Mouse (Mus musculus) megakaryocyte, adult 5-6 weeks (primary cell): ENCODE measurements around the gene Sept7. TPM values are rescaled to one million over a fixed set of nuclear protein-coding genes. Genes with fewer than 3 reads are reported as not detected.
A peak's percentile ranks its signal among the peaks of the same experiment; 100 is the strongest.
"Not testable (repeated sequence)": the region's sequence is repeated elsewhere in the genome, so short reads cannot be mapped to it uniquely, and the experiment has no call there.

Experiments used
- ATAC-seq: 2 replicates; pipeline ENCODE4 v1.8.0; 2016; ENCODE audit warnings: mild to moderate bottlenecking, inconsistent platforms; ENCODE audit not compliant: poor library complexity, severe bottlenecking
- total RNA-seq, 2 experiments: library from RNA; stranded (forward) in 1 of 2; stranded (reverse) in 1 of 2; fragments of 153-499, 151-499 nt in 1 of 2; fragments of 221-1000, 200-1000 nt in 1 of 2; gene quantifications; 2 replicates each; pipeline versions ENCODE4 v1.2.3 to v1.2.4; 2015 to 2017

Gene Sept7
- total RNA-seq, 2 experiments from 2014 or later, result 245 to 347 TPM

DNA sequence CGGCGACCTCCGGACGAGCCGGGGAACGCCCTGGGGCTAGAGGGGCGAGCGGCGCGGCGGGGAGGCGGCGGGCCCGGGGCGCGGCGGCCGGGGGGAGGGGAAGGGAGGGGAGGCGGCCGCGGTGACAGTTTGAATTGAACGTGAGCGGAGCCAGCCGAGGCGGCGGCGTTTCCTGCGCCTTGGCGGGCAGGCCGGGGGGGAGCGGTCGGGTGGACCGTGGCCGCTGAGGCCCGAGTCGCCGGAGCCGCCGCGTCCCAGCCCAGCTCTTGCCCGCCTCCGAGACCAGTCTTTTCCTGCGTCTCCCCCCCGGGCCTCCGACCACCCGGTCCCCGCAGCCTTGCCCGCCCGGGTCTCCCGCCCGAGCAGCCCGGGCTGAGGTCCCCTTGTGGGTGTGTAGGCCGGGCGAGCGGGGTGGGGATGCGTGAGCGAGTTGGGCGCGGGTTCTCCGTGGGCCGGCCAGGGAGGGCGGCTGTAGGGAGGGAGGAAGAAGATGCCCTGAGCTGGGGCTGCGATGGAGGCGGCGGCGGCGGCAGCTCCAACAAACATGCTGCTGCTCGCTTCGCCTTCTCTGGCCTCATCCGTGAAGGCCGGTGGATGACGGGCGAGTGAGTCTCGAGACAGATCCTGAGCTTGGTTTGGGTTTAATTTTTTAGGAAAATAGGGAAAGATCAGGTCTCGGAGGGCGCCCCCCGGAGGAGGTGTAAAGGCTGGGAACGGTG lies 679 bp downstream of the Sept7 start:
- ATAC-seq, result peak; percentile 26

GRCm38 (mm10) chr9:25253478-25253824 lies 1.2 kb downstream of the Sept7 start:
- no peak for ATAC-seq

DNA sequence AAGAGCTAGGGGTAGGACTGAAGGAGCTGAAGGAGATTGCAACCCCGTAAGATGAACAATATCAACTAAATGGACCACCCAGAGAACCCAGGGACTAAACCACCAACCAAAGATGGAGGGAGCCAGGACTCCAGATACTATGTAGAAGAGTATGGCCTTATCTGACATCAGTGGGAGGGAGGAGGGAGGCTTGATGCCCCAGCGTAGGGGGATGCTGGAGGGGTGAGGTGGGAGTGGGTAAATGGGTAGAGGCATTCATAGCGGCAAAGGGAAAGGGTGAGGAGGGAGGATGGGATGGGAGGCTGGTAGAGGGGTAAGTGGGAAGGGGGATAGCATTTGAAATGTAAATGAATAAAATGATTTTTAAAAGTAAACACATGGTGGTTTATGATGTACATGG lies 8.2 kb downstream of the Sept7 start:
- no peak for ATAC-seq

DNA sequence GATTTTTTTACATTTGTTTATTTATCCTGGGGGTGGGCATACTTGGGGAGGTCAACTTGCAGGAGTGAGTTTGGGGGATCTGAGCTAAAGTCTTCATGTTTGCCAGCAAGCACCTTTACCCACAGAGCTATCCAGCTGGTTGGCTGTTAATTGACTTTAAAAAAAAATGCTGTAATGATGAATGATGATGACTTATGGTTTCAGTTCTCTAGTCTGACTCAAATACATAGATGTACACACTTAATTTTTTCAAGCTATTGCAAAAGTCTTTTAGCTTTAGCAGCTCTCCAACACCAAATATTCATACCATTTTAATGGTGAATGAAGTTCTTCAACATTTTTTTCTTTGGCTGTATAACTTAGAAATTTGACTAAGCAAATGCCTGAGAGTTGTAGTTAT lies 8.7 kb downstream of the Sept7 start:
- peak; percentile 79 for ATAC-seq

DNA sequence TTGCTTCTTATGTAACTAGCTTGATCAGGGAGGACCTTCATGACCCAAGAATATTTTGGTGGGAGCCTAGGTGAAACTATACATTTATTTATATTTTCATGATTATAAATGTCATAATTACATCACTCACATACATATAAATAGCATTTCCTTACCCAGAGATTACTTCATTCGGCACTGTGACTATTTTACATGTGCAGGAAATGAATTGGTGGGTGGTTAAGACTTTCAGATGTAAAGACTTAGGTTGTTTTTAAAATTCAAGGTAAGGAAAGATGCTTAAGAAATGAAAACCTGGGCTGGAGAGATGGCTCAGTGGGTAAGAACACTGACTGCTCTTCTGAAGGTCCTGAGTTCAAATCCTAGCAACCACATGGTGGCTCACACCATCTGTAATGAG lies 9.8 kb downstream of the Sept7 start:
- no peak for ATAC-seq

DNA sequence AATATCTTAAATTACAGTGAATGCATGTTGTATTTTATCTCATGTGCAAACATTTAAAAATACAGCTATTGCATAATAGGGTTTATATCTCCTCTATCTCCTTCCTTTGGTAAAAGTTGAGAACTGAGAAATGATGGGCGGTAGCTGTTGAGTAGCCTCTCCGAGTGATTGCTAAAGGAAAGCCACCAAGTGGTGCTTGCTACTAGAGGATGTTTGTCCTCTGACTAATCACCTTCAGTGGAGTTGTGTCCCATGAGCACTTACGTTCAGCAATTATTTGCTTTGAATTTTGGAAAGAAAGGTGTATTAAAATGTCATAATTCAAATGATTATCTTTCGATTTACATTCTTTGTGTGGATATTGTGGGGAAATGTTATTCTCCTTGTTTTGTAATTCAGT lies 13.6 kb downstream of the Sept7 start:
- ATAC-seq, result no peak

DNA sequence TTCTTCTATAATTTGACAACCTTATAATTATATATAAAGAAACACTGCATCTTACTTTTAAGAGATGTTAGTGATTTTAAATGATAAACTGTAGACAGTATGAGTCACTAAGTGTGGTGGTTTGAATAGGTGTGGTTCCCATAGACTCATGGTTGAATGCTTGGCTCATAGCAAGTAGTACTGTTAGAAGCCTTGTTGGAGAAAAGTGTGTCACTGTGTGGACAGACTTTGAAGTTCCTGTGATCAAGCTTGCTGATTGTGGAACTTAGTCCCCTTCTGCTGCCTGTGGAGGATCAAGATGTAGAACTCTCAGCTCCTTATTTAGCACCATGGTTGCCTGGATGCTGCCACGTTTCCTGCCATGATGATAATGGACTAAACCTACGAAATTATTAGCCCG lies 14.9 kb downstream of the Sept7 start:
- ATAC-seq, result no peak

DNA sequence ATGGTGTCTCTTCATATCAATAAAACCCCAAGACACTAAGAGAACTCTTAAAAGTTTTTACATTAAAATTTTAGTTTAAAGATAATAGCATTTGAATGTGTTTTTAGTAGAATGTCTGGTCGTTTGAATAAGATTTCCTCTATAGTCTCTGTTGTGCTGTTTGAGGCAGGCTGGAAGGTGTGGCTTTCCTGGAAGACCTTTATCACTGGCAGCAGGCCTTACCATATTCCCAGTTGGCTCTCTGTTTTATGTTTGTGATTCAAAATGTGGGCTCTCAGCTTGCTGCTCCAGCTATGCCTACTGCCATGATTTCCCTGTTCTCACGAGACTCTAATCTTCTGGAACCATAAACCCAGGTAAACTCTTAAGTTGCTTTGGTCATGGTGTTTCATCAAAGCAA lies 15.3 kb downstream of the Sept7 start:
- ATAC-seq, result no peak

- ATAC-seq, result no peak
Observed at GRCm38 (mm10) chr9:25271902-25272301, 19.7 kb downstream of the Sept7 start.

GRCm38 (mm10) chr9:25289796-25290195 lies 37.6 kb downstream of the Sept7 start:
- no peak for ATAC-seq

- peak; percentile 89 for ATAC-seq
Observed at GRCm38 (mm10) chr9:25309505-25310182, 57.4 kb downstream of the Sept7 start.

DNA sequence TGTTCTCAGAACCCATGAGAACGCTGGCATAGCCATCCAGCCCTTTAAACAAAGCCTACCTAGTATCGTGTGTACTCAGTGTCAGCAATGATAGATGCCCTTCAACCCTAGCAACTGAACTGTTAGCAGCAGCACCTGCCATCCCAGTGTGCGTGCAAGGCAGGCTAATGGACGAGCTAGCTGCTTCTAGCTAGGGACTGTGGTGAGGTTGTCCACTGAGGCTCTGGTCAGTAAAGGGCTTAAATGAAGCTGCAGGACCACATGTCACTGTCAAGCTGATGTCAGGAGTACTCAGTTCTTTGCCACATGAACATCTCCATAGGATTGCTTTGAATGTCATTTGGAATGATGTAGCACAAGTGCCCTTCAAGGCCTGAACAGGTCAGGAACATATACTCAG lies 62.1 kb downstream of the Sept7 start:
- ATAC-seq, result no peak

GRCm38 (mm10) chr9:25317827-25318505 lies 65.7 kb downstream of the Sept7 start:
- peak; percentile 56 for ATAC-seq

DNA sequence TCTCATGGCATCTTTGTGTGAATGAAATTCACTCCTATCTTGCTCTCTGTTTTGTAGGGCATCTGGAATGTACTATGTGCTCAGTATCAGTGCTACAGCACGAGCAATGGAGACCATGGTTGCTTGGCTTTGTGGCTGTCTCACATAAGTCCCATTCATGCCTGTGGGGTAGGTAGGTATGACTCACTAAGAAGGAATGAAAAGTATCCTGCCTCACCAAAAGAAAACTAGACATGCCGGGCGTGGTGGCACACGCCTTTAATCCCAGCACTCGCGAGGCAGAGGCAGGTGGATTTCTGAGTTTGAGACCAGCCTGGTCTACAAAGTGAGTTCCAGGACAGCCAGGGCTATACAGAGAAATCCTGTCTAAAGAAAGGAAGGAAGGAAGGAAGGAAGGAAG lies 67.4 kb downstream of the Sept7 start:
- ATAC-seq, result not testable (repeated sequence)

DNA sequence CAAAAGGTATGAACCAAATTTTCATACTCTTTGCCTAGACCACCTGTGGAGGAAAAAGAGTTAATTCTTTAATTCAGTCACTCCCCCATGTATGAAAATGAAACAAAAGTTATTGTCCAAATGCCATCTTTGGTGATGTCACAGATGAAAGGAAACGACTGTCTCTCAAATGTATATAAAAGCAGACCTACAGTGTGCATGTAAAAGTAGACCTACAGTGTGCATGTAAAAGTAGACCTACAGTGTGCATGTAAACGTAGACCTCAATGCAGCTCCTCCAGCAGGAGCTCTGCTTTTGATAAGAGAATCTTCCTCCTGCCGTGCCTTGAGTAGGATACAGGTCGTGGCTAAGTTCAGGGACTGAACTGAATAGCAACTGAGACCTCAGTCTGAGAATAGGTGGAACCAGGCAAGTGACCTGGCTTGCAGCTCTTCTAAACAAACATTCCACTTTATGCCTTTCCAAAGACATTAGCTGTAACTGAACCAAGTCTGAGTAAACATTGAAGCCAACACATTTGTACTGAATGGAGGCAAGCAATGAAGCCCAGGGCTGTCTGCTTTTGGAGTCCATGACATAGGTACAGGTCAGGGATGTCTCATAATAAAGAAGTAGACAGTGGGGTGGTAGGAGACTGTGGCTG lies 75.6 kb downstream of the Sept7 start:
- no peak for ATAC-seq

DNA sequence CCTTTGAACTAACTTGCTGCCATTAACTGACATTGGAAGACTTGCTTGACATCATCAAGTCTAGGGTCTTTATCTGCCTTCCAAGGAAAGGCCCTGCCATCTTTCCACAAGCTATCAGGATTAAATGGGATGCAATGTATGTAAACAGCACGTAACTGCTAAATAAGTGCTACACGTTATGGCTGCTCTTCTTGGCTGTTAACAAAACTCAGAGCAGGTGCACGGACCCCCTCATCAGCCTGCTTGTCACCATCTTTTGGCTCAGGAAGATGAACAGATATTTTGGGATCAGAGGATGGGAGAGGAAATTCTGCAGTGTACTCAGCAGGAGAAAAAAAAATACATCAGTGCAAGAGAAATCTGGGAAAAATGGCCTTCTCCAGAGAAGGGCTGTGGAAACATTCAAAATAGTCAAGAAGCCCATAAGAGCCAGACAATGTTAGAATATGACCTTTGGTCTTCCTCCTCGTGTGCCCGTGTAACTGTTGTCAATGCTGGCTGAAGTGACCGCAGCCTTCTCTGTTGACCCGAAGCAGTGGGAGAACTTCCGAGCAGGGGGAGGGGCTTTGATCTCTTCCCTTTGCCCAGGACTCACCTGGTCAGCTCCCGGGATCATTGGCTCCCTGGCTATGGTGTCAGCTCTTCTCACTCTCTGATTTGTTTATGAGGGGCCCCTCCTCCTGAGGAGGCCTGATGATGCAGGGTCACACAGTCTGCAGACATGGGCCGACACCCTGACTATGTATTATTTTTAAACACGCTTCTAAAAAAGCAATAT lies 76.9 kb downstream of the Sept7 start:
- no peak for ATAC-seq

DNA sequence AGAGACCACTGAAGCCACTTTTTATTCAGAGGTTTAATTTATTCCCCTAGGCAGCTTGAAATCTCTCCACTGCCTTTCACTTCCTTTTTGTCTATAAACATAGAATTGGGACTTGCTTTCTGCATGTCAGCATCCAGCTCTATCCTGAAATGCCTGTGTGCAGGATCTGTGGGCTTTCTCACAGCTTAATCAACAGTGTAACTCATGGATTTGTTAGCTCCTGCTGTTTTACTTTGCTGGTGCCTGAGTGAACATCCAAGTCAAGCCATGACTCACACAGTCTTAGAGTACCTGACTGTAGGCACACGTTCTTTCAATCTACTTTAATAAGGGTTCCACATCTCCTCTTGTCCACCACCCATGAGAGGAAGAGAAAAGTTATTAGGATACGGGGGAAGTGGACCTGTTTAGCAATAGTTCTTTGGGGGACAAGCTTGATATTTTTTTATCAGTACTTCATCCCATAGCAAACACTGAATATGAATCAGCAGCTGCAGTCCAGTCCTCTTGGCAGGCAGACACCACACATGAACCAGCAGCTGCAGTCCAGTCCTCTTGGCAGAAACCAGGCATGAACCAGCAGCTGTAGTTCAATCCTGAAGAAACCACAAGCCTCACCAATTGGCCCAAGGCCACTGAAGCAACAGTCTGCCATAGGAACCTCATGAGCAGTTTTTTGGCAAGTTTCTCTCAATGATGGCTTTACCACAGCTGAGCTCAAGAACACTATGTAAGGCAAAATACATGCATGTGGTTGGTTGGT lies 85.4 kb downstream of the Sept7 start:
- no peak for ATAC-seq

- ATAC-seq, result no peak
Observed at GRCm38 (mm10) chr9:25340412-25340811, 88.2 kb downstream of the Sept7 start.

GRCm38 (mm10) chr9:25353775-25354174 lies 101.5 kb downstream of the Sept7 start:
- ATAC-seq, result no peak

- ATAC-seq, result no peak
Observed at GRCm38 (mm10) chr9:25355806-25356205, 103.6 kb downstream of the Sept7 start.
